In genomic region chr13:47250615-47251014, GRCm38 (mm10) we compare ENCODE assay signal across 28 mouse cellular contexts.
DNase-seq lines count a peak whose midpoint lies in the region; ATAC-seq and TF ChIP-seq lines count a peak whose summit lies in the region.
"Had no signal": no experiment of that assay in that cellular context is flagged by ENCODE, and none has a peak within 500 bp of the region (broad histone marks: within the 10 kb centered on the region; RNA-seq: fewer than 3 reads in every experiment).

No protein-coding gene starts in this region.

- no peaks in the 10 kb centered on the region for H3K79me2 ChIP-seq in macrophage (ENCODE audit: inconsistent target)

- no peak overlapping the region for H3K4me3 ChIP-seq in heart, embryonic 14.5 days (ENCODE audit: control insufficient read depth in 1 of 2, insufficient read depth in 1 of 2, low read depth in 1 of 2, low read length in 2 of 2)
- no peak overlapping the region for H3K4me3 ChIP-seq in liver, embryonic 13.5 days (replicated peaks)
- no peak overlapping the region for H3K4me3 ChIP-seq in macrophage (ENCODE audit: inconsistent target)
- H3K4me3 ChIP-seq in lung, adult 2 months (replicated peaks; ENCODE audit: extremely low read depth, low read depth, low read length): no peak overlapping the region
- H3K4me3 ChIP-seq in hindbrain, embryonic 12.5 days: no peak overlapping the region
- H3K4me3 ChIP-seq: embryonic facial prominence, embryonic 12.5 days; forebrain, embryonic 15.5 days; heart, embryonic 15.5 days; hindbrain, embryonic 15.5 days; midbrain, embryonic 10.5 days; midbrain, embryonic 15.5 days; neural tube, embryonic 15.5 days had no signal

- ATAC-seq in heart, embryonic 14.5 days (ENCODE audit: insufficient number of reproducible peaks, insufficient read depth, low FRiP score, low read depth): no peak
- ATAC-seq in liver, embryonic 13.5 days (ENCODE audit: low read depth): peak; percentile 88
- no peak for ATAC-seq in hindbrain, embryonic 12.5 days (ENCODE audit: low FRiP score)
- ATAC-seq: forebrain, embryonic 15.5 days; inflammation-experienced regulatory T-cells, adult 6 months; midbrain, embryonic 15.5 days had no signal

- no peak for TF ChIP-seq CTCF in lung, adult 2 months (IDR thresholded peaks at IDR 0.05; ENCODE audit: insufficient read depth, low read length)

- DNase-seq in heart, adult 18-20 months: no peak
- peak; percentile 26 for DNase-seq in liver
- no peak for DNase-seq in liver, embryonic 13.5 days
- no peak for DNase-seq in lung, adult 2 months
- no peak for DNase-seq in embryo, embryonic 11 days
- DNase-seq: adrenal gland, adult 8-10 months; cerebellum, adult 8-10 months; cerebellum, postnatal 36 days; gastrocnemius, postnatal 25 days; heart, postnatal 36 days; kidney, adult 11 months; kidney, postnatal 4 days; left cerebral cortex, postnatal 4 days; retina, postnatal 1 day; right cerebral cortex, postnatal 14 days; thymus, adult 2 months; thymus, postnatal 36 days had no signal

- H3K4me1 ChIP-seq in heart, embryonic 14.5 days (ENCODE audit: control insufficient read depth in 2 of 2, insufficient read depth in 2 of 2, low read length in 2 of 2): peaks cover 9 to 16% of the 10 kb centered on the region in 2 experiments
- H3K4me1 ChIP-seq in liver, embryonic 13.5 days (replicated peaks): peaks cover 20% of the 10 kb centered on the region; the same call in 1 of the 2 replicates
- no peaks in the 10 kb centered on the region; the same call in 1 of the 2 replicates for H3K4me1 ChIP-seq in lung, adult 2 months (ENCODE audit: control insufficient read depth, insufficient read depth, low read length)
- H3K4me1 ChIP-seq in hindbrain, embryonic 12.5 days: peaks cover 14% of the 10 kb centered on the region; the same call in 1 of the 2 replicates

- no peak overlapping the region for H3K4me2 ChIP-seq in heart, embryonic 14.5 days (ENCODE audit: low read length)
- H3K4me2 ChIP-seq in liver, embryonic 13.5 days: no peak overlapping the region
- no peak overlapping the region for H3K4me2 ChIP-seq in hindbrain, embryonic 12.5 days (replicated peaks)
- H3K4me2 ChIP-seq: embryonic facial prominence, embryonic 12.5 days; forebrain, embryonic 15.5 days; heart, embryonic 15.5 days; hindbrain, embryonic 15.5 days; midbrain, embryonic 15.5 days; neural tube, embryonic 15.5 days had no signal

- no peak overlapping the region for H3K9ac ChIP-seq in heart, embryonic 14.5 days (ENCODE audit: low read length)
- H3K9ac ChIP-seq in liver, embryonic 13.5 days: no peak overlapping the region
- no peak overlapping the region for H3K9ac ChIP-seq in hindbrain, embryonic 12.5 days
- H3K9ac ChIP-seq: embryonic facial prominence, embryonic 12.5 days; forebrain, embryonic 15.5 days; heart, embryonic 15.5 days; hindbrain, embryonic 15.5 days; midbrain, embryonic 15.5 days; neural tube, embryonic 15.5 days had no signal

- H3K27me3 ChIP-seq in heart, embryonic 14.5 days (ENCODE audit: control insufficient read depth, insufficient read depth, low read length): no peaks in the 10 kb centered on the region
- no peaks in the 10 kb centered on the region for H3K27me3 ChIP-seq in liver, embryonic 13.5 days
- H3K27me3 ChIP-seq in hindbrain, embryonic 12.5 days: no peaks in the 10 kb centered on the region
- H3K27me3 ChIP-seq: embryonic facial prominence, embryonic 12.5 days; forebrain, embryonic 15.5 days; heart, embryonic 15.5 days; hindbrain, embryonic 15.5 days; neural tube, embryonic 15.5 days had no signal

- H3K36me3 ChIP-seq in heart, embryonic 14.5 days (ENCODE audit: control insufficient read depth, insufficient read depth, low read length): no peaks in the 10 kb centered on the region
- no peaks in the 10 kb centered on the region for H3K36me3 ChIP-seq in liver, embryonic 13.5 days
- H3K36me3 ChIP-seq in macrophage (ENCODE audit: inconsistent target): peaks cover 9% of the 10 kb centered on the region
- no peaks in the 10 kb centered on the region for H3K36me3 ChIP-seq in hindbrain, embryonic 12.5 days
- H3K36me3 ChIP-seq: embryonic facial prominence, embryonic 12.5 days; forebrain, embryonic 15.5 days; heart, embryonic 15.5 days; hindbrain, embryonic 15.5 days; midbrain, embryonic 10.5 days; midbrain, embryonic 15.5 days; neural tube, embryonic 15.5 days had no signal

- H3K27ac ChIP-seq in heart, embryonic 14.5 days (replicated peaks in 1 of 2; ENCODE audit: control insufficient read depth in 1 of 2, insufficient read depth in 1 of 2, low read depth in 2 of 2, low read length in 2 of 2): peak overlapping the region; percentile 3 to 25; a peak in 1 of 4 replicates
- 0 out of 2 replicates have a peak overlapping the region, but pooled peaks have one; percentile 59 for H3K27ac ChIP-seq in liver, embryonic 13.5 days
- 0 out of 2 replicates have a peak overlapping the region, but pooled peaks have one; percentile 8 for H3K27ac ChIP-seq in macrophage
- no peak overlapping the region for H3K27ac ChIP-seq in hindbrain, embryonic 12.5 days
- H3K27ac ChIP-seq: embryonic facial prominence, embryonic 12.5 days; forebrain, embryonic 15.5 days; heart, embryonic 15.5 days; hindbrain, embryonic 15.5 days; midbrain, embryonic 10.5 days; midbrain, embryonic 15.5 days; neural tube, embryonic 15.5 days had no signal

- 77% methylated on average over 1 of the region's 1 CpGs for WGBS in heart, embryonic 14.5 days
- WGBS in liver, embryonic 13.5 days (ENCODE audit: insufficient replicate concordance): 54% methylated on average over 1 of the region's 1 CpGs
- WGBS in macrophage (ENCODE audit: missing documents): 100% methylated on average over 1 of the region's 1 CpGs
- WGBS in lung, adult 2 months: 56% methylated on average over 1 of the region's 1 CpGs
- 87% methylated on average over 1 of the region's 1 CpGs for WGBS in hindbrain, embryonic 12.5 days

- H3K9me3 ChIP-seq in heart, embryonic 14.5 days (ENCODE audit: control insufficient read depth, low read length): no peaks in the 10 kb centered on the region
- no peaks in the 10 kb centered on the region for H3K9me3 ChIP-seq in liver, embryonic 13.5 days (replicated peaks)
- H3K9me3 ChIP-seq in hindbrain, embryonic 12.5 days (replicated peaks): no peaks in the 10 kb centered on the region
- H3K9me3 ChIP-seq: embryonic facial prominence, embryonic 12.5 days; forebrain, embryonic 15.5 days; heart, embryonic 15.5 days; hindbrain, embryonic 15.5 days; midbrain, embryonic 10.5 days; midbrain, embryonic 15.5 days; neural tube, embryonic 15.5 days had no signal

- no peak for TF ChIP-seq POLR2A in lung, adult 2 months (IDR thresholded peaks at IDR 0.05; ENCODE audit: borderline replicate concordance, extremely low read depth, low read depth, low read length)
